Mouse (Mus musculus) forebrain, embryonic 15.5 days (tissue): ENCODE data around the gene Ott. TPM values are rescaled to one million over a fixed set of nuclear protein-coding genes. Genes with fewer than 3 reads are reported as not detected.
"Not testable (repeated sequence)": the region's sequence is repeated elsewhere in the genome, so short reads cannot be mapped to it uniquely, and the experiment has no call there.

ENCODE experiments used
- ATAC-seq: fragments of 200-750 bp; cut with Nextera tagmentation; replicated peaks from 2 replicates; pipeline ENCODE4 v1.8.0; 2017; ENCODE audit warnings: mild to moderate bottlenecking, moderate TSS enrichment, moderate library complexity
- H3K27ac ChIP-seq: fragments of 300-500 bp; sonication (generic); replicated peaks from 2 replicates; pipeline ENCODE4 v1.5.1; 2015; ENCODE audit warnings: mild to moderate bottlenecking, inconsistent platforms
- H3K27me3 ChIP-seq: fragments of 300-500 bp; sonication (generic); 2 replicates; pipeline ENCODE4 v1.6.1; 2015; ENCODE audit warnings: inconsistent platforms
- H3K36me3 ChIP-seq: fragments of 300-500 bp; sonication (generic); 2 replicates; pipeline ENCODE4 v1.6.1; 2015; ENCODE audit warnings: mild to moderate bottlenecking, inconsistent platforms
- H3K4me1 ChIP-seq: fragments of 300-500 bp; sonication (generic); 2 replicates; pipeline ENCODE4 v1.6.1; 2015; ENCODE audit warnings: inconsistent platforms
- H3K4me2 ChIP-seq: fragments of 300-500 bp; sonication (generic); replicated peaks from 2 replicates; pipeline ENCODE4 v1.6.1; 2015; ENCODE audit warnings: mild to moderate bottlenecking, inconsistent platforms
- H3K4me3 ChIP-seq: fragments of 300-500 bp; sonication (generic); 2 replicates; pipeline ENCODE4 v1.5.1; 2015; ENCODE audit warnings: mild to moderate bottlenecking, inconsistent platforms
- H3K9ac ChIP-seq: fragments of 300-500 bp; sonication (generic); replicated peaks from 2 replicates; pipeline ENCODE4 v1.6.1; 2015; ENCODE audit warnings: mild to moderate bottlenecking, inconsistent platforms
- H3K9me3 ChIP-seq: fragments of 300-500 bp; sonication (generic); 2 replicates; pipeline ENCODE4 v1.6.1; 2016; ENCODE audit warnings: inconsistent platforms
- WGBS: fragments of 180-500 bp; shearing (Covaris S2); methylation state at CpG from one replicate; pipeline ENCODE4 v1.1.7; 2015; ENCODE audit warnings: mixed read lengths; 5-methylcytosine and 5-hydroxymethylcytosine counted together
- polyA plus RNA-seq: library from polyadenylated mRNA; unstranded; fragments of >200 nt; fragmentation: Nextera tagmentation; extraction: Ambion mirVana; gene quantifications from 2 replicates; pipeline ENCODE4 v1.2.1, GENCODE M21; 2015

Ott gene
- polyA plus RNA-seq = not detected in 2 replicates

- WGBS = no CpG with 5 or more reads among the region's 5 CpGs
- H3K4me3 ChIP-seq, H3K9me3 ChIP-seq, H3K4me2 ChIP-seq, H3K9ac ChIP-seq, H3K27ac ChIP-seq, H3K36me3 ChIP-seq, H3K4me1 ChIP-seq, H3K27me3 ChIP-seq, ATAC-seq: not testable (repeated sequence)
These were observed at the start of gene Ott for GRCm38 (mm10) chrX:149073982-149074381. Gene Ott (plus strand): TSS chrX:149074282.

Other genes with a start within 250 kb of the Ott start
- gene Luzp4, start 216.6 kb upstream of the Ott start, polyA plus RNA-seq = not detected in 2 replicates
- gene Gm15093, start 198.1 kb downstream of the Ott start, polyA plus RNA-seq = not detected in 2 replicates